Mouse (Mus musculus) small intestine, adult 2 months (tissue): ENCODE measurements around the gene Rps27l. TPM values are rescaled to one million over a fixed set of nuclear protein-coding genes. Genes with fewer than 3 reads are reported as not detected.

Experiments used
- H3K27ac ChIP-seq: fragments of 200-500 bp; 2 replicates; pipeline ENCODE4 v1.5.1; 2012; ENCODE audit warnings: low read depth, low read length, control low read depth, inconsistent platforms; ENCODE audit not compliant: insufficient read depth
- H3K27me3 ChIP-seq: fragments of 200-500 bp; 2 replicates; pipeline ENCODE4 v1.6.1; 2012; ENCODE audit warnings: mild to moderate bottlenecking, moderate library complexity, low read length, inconsistent platforms; ENCODE audit not compliant: control insufficient read depth, insufficient read depth
- H3K36me3 ChIP-seq: fragments of 200-500 bp; 2 replicates; pipeline ENCODE4 v1.6.1; 2012; ENCODE audit warnings: mild to moderate bottlenecking, low read length, control low read depth, inconsistent platforms; ENCODE audit not compliant: control insufficient read depth, insufficient read depth
- H3K4me1 ChIP-seq: fragments of 200-500 bp; 2 replicates; pipeline ENCODE4 v1.6.1; 2012; ENCODE audit warnings: low read length, inconsistent platforms, mixed read lengths; ENCODE audit not compliant: control insufficient read depth, insufficient read depth, insufficient read length
- H3K4me3 ChIP-seq: fragments of 200-500 bp; 2 replicates; pipeline ENCODE4 v1.5.1; 2012; ENCODE audit warnings: low read depth, mild to moderate bottlenecking, control low read depth, inconsistent platforms, low read length, moderate library complexity
- CTCF ChIP-seq: fragments of 200-500 bp; IDR thresholded peaks from 2 replicates; pipeline ENCODE4 v1.5.1; 2012; ENCODE audit warnings: low read depth, mild to moderate bottlenecking, control low read depth, inconsistent platforms, low read length, moderate library complexity, mixed read lengths; ENCODE audit not compliant: insufficient replicate concordance, insufficient read length; ENCODE audit errors: extremely low read depth
- POLR2A ChIP-seq: fragments of 200-500 bp; IDR thresholded peaks from 2 replicates; pipeline ENCODE4 v1.6.1; 2012; ENCODE audit warnings: low read depth, mild to moderate bottlenecking, control low read depth, inconsistent platforms, low read length, moderate library complexity
- WGBS: fragments of 180-500 bp; shearing (Covaris S2); methylation state at CpG from one replicate; pipeline ENCODE4 v1.1.7; 2018; 5-methylcytosine and 5-hydroxymethylcytosine counted together
- polyA plus RNA-seq: library from polyadenylated mRNA; depleted of rRNA; stranded (reverse); fragments of >200 nt; gene quantifications from 2 replicates; pipeline ENCODE4 v1.2.3, GENCODE M21; 2012; rRNA removed

The Rps27l gene
- polyA plus RNA-seq = 9.6 and 10.2 TPM in 2 replicates

DNA sequence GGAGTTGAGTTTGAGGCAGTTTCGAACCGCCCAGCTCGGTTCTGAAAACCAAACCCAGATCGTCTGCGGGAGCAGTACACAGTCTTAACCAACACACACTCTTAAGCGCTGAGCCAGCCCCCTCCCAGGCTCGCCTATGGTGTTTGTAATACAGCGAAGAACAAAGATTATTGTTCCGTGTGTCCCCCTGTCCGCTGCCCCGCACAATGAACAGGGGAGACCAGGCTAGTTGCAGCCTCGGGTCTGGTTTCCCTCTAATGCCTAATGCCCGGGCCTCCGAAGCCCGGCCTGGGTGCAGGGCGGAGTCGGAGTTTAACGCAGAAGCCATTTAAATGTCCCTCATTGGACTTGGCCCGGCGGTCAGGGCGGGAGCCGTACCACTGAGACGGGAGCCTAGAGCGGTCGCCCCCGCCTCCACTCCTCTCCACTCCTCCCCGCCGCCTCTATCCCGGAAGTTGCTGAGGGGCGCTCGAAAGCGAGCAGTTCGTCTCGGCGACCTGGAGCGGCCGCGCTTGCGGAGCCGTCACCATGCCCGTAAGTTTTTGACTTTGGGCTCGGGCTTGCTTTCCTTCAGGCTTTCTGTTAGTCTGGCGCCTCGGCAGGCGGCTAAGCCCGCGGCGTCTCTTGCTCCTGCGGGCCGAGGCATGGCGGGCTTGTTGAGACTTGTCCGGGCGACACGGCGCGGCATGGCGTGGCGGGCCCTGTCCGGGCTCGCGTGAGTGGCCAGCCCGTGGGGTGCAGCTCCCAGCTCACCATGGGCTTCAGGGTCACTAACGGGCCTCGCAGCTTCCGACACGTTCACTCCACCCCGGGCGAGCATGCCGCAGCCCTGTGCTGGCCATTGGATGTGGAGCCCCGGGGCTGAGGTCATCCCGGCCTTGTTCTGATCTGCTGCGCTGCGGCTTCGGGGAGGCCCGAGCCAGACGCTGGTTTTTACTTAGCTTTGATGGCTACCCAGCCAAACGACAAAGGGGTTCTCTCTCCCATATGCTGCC lies at the start of gene Rps27l:
Rps27l (plus strand) TSS at position 440 of the 995 bp plus-strand sequence.
- under 1% methylated on average over 74 of the region's 77 CpGs for WGBS
- Histone ChIP-seq H3K27ac (peak within 1 kb of the TSS; percentile 87), H3K27me3 (no peaks in the 10 kb centered on the region), H3K36me3 (peaks cover 10% of the 10 kb centered on the region), H3K4me1 (peaks cover 10% of the 10 kb centered on the region; the same call in 1 of the 2 replicates), H3K4me3 (peak within 1 kb of the TSS; percentile 83)
- TF ChIP-seq POLR2A = peak; percentile 88
- 0 out of 2 replicates have a peak, but pooled peaks have one; percentile 2 for TF ChIP-seq CTCF

- TF ChIP-seq CTCF (no peak), POLR2A (no peak)
- no peak overlapping the region for H3K4me3 ChIP-seq
- no peaks in the 10 kb centered on the region for H3K27me3 ChIP-seq
- WGBS = 81% methylated on average over 6 of the region's 6 CpGs
- peak overlapping the region; percentile 46; the same call in 1 of the 2 replicates for H3K27ac ChIP-seq
- no peaks in the 10 kb centered on the region for H3K4me1 ChIP-seq
- H3K36me3 ChIP-seq = no peaks in the 10 kb centered on the region
Observed at GRCm38 (mm10) chr9:66896951-66897350, 48.9 kb upstream of the Rps27l start.

DNA sequence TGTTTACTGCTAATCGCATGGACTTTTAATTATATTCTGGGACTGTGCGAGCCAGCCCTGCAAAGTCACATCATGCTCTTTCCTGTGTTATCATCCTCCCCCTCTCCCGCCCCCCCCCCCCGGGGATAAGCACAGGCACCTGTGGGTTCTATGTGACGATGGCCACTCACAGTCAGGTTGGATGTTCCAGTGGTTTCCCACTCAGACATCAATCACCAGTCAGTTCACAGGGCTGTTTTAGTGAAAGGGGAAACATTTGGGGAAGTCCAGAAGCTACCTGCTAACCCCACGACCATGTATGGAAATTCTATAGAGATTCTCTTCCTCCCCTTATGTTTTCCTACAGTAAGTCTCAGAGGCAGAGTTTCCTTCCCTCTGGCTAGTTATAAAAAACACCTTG lies 48.0 kb upstream of the Rps27l start:
- TF ChIP-seq CTCF (no peak), POLR2A (no peak)
- Histone ChIP-seq H3K4me3 (no peak overlapping the region), H3K27me3 (no peaks in the 10 kb centered on the region), H3K27ac (no peak overlapping the region; the same call in 1 of the 2 replicates), H3K4me1 (no peaks in the 10 kb centered on the region), H3K36me3 (no peaks in the 10 kb centered on the region)
- 75% methylated on average over 6 of the region's 6 CpGs for WGBS

GRCm38 (mm10) chr9:66899072-66899471 lies 46.8 kb upstream of the Rps27l start:
- WGBS = 67% methylated on average over 2 of the region's 2 CpGs
- H3K27me3 ChIP-seq = no peaks in the 10 kb centered on the region
- H3K36me3 ChIP-seq = no peaks in the 10 kb centered on the region
- no peak for TF ChIP-seq CTCF
- TF ChIP-seq POLR2A = no peak
- H3K27ac ChIP-seq = no peak overlapping the region
- H3K4me3 ChIP-seq = no peak overlapping the region
- no peaks in the 10 kb centered on the region for H3K4me1 ChIP-seq

- TF ChIP-seq CTCF = no peak
- no peak for TF ChIP-seq POLR2A
- H3K36me3 ChIP-seq = no peaks in the 10 kb centered on the region
- H3K27ac ChIP-seq = no peak overlapping the region
- no peak overlapping the region for H3K4me3 ChIP-seq
- H3K27me3 ChIP-seq = no peaks in the 10 kb centered on the region
- WGBS = 88% methylated on average over 4 of the region's 4 CpGs
- no peaks in the 10 kb centered on the region for H3K4me1 ChIP-seq
Observed at GRCm38 (mm10) chr9:66899526-66899925, 46.4 kb upstream of the Rps27l start.

DNA sequence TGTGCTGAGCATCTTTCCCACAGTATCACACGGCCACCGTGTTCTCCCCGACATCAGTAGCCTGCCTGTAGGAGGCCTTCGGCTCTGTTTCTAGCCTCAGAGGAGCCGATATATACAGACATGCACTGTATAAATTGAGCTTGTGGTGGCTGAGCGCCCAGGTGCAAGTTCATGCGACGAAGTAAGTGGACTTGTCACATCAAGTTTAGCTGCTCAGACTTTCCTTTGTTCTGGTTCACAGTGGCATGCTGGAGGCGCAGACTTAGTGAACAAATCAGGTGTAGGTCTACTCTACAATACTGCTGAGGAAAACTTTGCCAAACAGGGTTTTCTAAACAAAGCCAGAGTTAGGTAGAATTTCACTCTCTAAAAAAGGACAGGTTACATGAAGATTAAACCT lies 39.9 kb upstream of the Rps27l start:
- Histone ChIP-seq H3K4me1 (peaks cover 4% of the 10 kb centered on the region; the same call in 1 of the 2 replicates), H3K4me3 (no peak overlapping the region), H3K36me3 (no peaks in the 10 kb centered on the region), H3K27me3 (no peaks in the 10 kb centered on the region), H3K27ac (no peak overlapping the region)
- TF ChIP-seq POLR2A = no peak
- no peak for TF ChIP-seq CTCF
- 80% methylated on average over 9 of the region's 9 CpGs for WGBS

GRCm38 (mm10) chr9:66907126-66907525 lies 38.8 kb upstream of the Rps27l start:
- no peaks in the 10 kb centered on the region for H3K27me3 ChIP-seq
- TF ChIP-seq POLR2A = no peak
- TF ChIP-seq CTCF = no peak
- peaks cover 4% of the 10 kb centered on the region; the same call in 1 of the 2 replicates for H3K4me1 ChIP-seq
- no peaks in the 10 kb centered on the region for H3K36me3 ChIP-seq
- no peak overlapping the region for H3K27ac ChIP-seq
- no peak overlapping the region for H3K4me3 ChIP-seq
- WGBS = 83% methylated on average over 8 of the region's 8 CpGs
